Mouse (Mus musculus) thymus, adult 2 months (tissue): Measurements from ENCODE around the gene Gm49405.

ENCODE experiments used
- CTCF ChIP-seq: fragments of 200-500 bp; IDR thresholded peaks from 2 replicates; pipeline ENCODE4 v1.5.1; 2012; ENCODE audit warnings: mild to moderate bottlenecking, control low read depth, low read length, moderate library complexity, borderline replicate concordance; ENCODE audit not compliant: control insufficient read depth, poor library complexity, insufficient read depth; ENCODE audit errors: extremely low read depth
- POLR2A ChIP-seq: fragments of 200-500 bp; IDR thresholded peaks from 2 replicates; pipeline ENCODE4 v1.6.1; 2012; ENCODE audit warnings: mild to moderate bottlenecking, low read length, control low read depth, moderate library complexity; ENCODE audit not compliant: control insufficient read depth, poor library complexity, insufficient read depth; ENCODE audit errors: extremely low read depth

DNA sequence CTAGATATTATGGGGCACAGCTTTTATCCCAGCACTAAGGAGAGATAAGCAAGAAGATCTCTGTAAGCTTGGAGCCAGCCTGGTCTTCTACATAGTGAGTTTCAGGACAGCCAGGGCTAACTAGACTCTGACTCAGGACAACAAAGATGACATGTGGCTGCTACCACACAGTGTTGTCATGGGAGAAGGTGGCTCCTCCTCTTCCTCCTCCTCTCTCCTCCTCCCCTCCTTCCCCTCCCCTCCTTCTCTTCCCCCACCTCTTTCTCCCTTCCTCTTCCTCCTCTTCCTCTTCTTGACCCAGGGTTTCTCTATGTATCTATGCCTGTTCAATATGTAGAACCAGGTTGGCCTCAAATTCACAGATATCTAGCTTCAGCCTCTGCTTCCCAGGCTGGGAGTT lies 49.0 kb upstream of the Gm49405 start:
- TF ChIP-seq POLR2A (no peak), CTCF (no peak)
